Mouse (Mus musculus) brain, embryonic 14.5 days (tissue): Measurements from ENCODE around the gene Tuba1b.

ENCODE experiments used
- CTCF ChIP-seq: fragments of 200-500 bp; IDR thresholded peaks from 2 replicates; pipeline ENCODE4 v1.5.1; 2012; ENCODE audit warnings: inconsistent platforms, mild to moderate bottlenecking, moderate library complexity, borderline replicate concordance; ENCODE audit not compliant: insufficient read depth, insufficient read length; ENCODE audit errors: extremely low read depth
- POLR2A ChIP-seq: fragments of 200-500 bp; IDR thresholded peaks from 2 replicates; pipeline ENCODE4 v1.6.1; 2012; ENCODE audit warnings: mild to moderate bottlenecking, inconsistent platforms, borderline replicate concordance; ENCODE audit not compliant: poor library complexity, insufficient read depth, insufficient read length, severe bottlenecking; ENCODE audit errors: extremely low read depth

- TF ChIP-seq CTCF, result no peak
- no peak for TF ChIP-seq POLR2A
Measured at GRCm38 (mm10) chr15:98886667-98887387, 47.5 kb downstream of the Tuba1b start.
